Mouse (Mus musculus) kidney, postnatal 36 days (tissue): ENCODE data around the gene Kirrel3.

Experiments used
- DNase-seq, 2 experiments: peaks; one replicate each; pipeline ENCODE4 v3.0.0; 2021 to 2022; ENCODE audit warnings: mixed read lengths in 2 of 2

Gene Kirrel3

DNA sequence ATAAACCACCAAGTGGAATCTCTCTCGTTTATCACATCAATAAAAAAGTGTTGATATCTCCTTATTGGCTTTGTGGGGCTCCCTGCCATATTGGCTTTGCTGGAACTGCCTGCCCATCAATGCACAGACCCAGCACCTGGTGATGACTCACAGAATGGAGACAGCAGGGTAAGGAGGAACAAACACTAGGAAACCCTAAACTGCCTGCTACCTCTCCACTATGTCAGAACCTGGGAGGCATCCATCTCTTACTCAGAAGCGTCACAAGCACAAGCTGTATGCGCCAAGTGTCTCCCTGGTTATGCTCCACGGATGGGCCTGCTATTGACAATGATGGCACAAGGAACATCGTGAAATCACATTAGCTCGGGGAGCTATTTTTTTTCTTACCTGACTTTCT lies 33.2 kb downstream of the Kirrel3 start:
- no peak for DNase-seq

GRCm38 (mm10) chr9:34520234-34520950 lies 34.7 kb downstream of the Kirrel3 start:
- DNase-seq: no peak

- DNase-seq: peak in 1 of 2 experiments; percentile 1
Observed at GRCm38 (mm10) chr9:34525695-34526094, 40.0 kb downstream of the Kirrel3 start.

DNA sequence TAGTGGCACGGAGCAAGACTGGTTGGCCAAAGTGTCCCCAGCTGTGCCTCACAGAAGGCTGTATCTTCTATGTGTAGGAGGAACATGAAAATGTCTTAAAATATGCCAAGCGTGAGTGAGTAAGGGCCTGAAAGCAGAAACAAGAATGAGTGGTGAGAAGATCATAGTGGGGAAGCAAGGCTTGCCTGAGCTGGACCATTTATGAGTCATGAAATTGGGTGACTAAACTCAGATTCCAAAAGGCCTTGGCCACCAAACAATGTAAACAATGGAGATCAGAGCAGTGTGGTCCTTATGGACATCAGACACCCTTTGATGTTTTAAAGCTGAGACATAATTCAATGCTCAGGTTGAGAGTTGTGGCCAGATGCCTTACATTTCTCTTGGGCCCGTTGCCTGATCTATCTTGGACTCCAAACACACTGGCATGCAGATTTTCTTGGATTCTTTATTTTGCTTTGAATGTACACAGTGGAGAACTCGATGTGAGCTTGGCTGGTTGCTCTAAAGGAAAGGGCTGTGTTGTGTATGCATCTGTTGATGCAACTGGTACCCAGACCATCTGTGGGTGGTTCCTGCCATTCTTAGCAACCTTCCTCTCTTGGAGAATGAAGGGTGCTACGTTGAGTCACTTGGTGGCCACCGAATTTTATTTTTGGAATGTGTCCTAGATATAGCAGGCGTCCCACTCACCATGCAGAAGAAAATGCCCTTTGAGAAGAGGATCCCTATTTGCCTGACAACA lies 53.1 kb downstream of the Kirrel3 start:
- no peak for DNase-seq

GRCm38 (mm10) chr9:34541908-34542307 lies 56.2 kb downstream of the Kirrel3 start:
- no peak for DNase-seq

GRCm38 (mm10) chr9:34555699-34556098 lies 70.0 kb downstream of the Kirrel3 start:
- DNase-seq: no peak

- no peak for DNase-seq
Observed at GRCm38 (mm10) chr9:34557846-34558245, 72.2 kb downstream of the Kirrel3 start.

GRCm38 (mm10) chr9:34558291-34558899 lies 72.7 kb downstream of the Kirrel3 start:
- DNase-seq: peak in 1 of 2 experiments; percentile 4

DNA sequence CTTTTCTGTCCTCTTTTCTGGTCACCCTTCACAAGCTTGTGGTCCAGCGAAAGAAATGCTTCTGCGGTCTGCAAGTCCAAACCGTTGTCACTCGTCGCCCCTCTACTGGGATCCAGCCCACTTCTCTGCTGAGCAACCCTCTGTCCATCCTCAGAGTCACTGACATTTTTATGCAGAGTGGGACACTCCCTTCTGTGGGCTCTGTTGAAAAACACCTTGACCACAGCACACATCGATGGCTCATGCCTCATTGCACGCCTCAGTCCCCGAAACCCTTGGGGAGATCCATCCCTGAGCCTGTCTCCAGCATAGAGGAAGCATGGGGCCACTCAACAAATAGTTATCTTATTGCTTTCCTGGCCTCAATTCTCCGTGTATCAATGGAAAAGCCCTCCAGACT lies 73.4 kb downstream of the Kirrel3 start:
- DNase-seq: no peak

GRCm38 (mm10) chr9:34561281-34561680 lies 75.6 kb downstream of the Kirrel3 start:
- DNase-seq: no peak

DNA sequence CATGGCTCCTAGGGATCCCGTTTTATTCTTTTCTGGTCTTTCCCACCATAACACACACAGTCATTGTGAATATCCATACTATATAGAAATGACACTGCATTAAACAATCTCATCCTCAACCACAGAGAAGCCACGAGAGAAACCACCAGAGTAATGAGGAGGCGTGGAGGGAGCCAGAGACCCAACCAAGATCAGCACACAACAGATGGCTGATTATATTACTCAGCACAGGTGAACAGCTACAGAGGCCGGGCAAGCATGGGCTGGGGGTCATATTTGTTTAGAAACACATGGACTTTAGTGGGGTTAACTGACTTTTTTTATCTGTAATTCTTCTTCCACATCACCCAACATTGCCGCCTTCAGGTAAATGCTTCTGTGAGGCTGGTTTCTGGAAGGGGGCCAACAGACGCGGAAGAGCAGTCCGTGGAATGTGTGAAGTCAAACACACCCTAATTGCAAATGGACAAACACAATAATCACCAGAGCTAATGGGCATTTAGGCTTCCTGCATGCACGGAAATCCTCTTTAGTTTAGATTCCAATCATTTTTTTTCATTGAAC lies 76.8 kb downstream of the Kirrel3 start:
- peak in 1 of 2 experiments; percentile 43 for DNase-seq

DNA sequence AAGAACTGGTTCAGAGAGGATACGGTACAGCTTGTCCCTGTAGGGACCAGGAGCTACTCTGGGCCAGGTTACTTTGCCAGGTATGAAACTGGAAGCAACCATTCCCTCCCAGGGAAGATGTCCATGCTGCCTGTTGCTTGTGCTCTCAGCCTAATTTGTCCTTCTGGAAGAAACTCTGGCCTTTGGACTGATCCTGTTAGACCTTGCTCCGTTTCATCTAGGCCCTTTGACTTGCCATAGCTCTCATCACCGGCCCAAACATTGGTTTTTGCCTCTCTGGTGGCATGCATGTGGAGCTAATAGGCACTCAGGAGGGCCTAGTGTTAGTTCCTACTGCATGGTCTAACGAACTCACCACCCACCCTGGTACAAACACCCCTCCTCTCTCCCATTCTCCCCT lies 88.2 kb downstream of the Kirrel3 start:
- DNase-seq: no peak

DNA sequence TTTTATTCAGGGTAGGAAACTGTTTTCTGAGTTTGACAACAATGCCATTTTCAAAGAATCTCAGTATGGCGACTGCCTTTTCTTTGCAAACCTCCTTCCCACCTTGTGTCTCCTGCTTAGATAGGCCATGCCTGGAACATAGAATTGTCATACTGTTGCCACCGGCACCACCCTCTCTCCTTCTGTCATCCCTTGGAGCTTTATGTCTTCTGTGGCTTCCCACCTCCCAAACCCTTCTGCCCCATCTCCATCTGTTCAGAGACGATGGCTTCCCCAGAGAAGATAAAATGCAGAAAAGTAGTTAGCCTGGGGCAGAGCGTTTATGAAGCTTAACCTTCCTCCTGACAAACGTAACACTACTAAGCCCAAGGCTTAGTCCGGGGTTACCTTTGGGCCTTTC lies 88.9 kb downstream of the Kirrel3 start:
- no peak for DNase-seq

GRCm38 (mm10) chr9:34579174-34579573 lies 93.5 kb downstream of the Kirrel3 start:
- DNase-seq: no peak

DNA sequence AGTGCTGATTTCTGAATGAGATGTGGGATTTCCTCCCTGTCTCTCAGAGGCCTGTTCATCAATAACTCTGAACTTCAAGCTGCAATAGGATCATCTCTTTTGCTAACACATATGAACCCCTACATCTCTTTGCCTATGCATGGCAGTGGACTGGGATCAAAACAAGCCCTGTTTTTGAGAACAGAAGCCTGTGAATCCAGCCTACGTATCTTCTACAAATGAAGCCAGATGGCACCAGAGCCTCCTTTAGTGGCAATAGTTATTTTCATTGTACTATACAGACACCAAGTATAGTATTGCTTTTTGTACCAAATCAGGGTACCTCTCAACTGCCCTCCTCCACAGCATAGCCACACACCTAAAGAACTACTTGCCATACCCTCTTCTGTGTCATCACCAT lies 94.4 kb downstream of the Kirrel3 start:
- no peak for DNase-seq

DNA sequence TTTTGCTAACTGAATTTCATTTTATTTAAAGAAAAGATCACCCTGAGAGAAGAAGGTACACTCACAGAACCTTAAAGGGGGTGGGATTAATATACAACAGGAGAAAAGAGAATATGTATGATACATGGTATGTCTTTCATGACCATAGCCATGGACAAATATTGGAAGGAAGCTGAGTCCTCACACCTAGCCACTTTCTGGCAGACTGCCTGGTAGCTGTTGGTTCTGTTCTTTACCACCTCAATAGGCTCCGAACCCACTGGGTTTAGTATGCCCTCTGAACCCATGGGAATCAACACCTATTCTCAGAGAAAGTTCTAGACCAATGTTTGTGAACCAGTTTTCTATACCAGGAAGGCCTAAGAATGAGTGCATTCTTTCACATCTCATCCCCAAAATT lies 96.8 kb downstream of the Kirrel3 start:
- no peak for DNase-seq

DNA sequence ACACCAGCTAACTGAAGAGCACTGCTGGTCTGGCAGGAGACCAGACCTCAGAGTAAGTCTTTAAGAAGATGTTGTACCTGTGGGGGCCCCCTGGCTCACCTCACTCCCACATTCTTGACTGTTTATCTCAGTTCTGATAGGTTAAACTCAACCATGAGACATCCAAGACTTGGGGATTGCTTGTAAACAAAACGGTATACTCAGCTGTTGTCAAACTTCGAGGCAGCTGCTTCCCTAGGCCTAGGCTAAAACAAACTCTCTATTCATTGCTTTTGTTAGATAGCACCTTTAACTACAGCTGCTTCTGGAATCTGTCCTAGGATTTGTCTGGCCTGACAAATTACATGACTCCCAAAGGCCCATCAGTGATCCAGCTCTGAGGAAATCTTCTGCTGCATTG lies 99.8 kb downstream of the Kirrel3 start:
- no peak for DNase-seq

DNA sequence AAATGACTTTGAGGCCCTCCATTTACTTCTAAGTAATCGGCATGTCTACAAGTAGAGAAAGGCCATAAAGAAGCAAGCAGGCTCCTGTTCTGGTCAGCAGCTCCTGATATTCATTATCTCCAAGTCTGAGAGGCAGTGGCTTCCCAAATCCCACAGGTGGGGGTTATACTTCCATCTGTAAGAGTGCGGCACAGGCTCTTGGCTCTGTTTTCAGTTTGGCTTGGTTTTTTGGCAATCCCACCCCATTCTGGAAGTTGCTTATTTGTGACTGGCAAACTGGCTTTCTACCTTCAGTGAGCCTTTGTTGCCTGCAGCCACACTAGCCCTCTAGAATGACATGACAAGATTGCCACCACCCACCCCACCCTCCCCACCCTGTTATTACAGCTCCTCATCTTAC lies 100.4 kb downstream of the Kirrel3 start:
- DNase-seq: no peak

GRCm38 (mm10) chr9:34589799-34590198 lies 104.1 kb downstream of the Kirrel3 start:
- DNase-seq: no peak

DNA sequence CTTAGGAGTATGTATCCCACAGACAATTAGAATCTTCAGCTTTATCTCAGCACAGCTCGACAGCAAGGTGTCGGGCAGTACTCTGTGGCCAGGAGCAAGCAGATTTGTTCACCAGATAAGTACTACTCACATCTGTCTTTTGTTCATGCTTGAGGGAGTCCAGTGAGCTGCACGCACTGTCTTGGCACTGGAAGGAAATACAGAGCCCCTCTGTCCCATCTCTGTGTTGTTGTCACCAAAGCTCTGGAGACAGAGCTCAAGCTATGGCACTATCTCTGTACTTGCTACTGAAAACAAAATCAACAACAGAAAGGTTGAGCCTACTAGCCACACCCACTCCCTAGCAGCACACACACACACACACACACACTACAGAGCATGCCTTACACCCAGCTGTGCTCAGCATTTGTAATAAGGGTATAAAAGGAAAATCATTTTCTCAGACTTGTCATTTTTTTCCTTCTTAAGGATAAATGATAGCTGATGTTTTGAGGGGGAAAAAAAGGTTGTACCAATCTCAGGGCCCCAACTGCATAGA lies 106.4 kb downstream of the Kirrel3 start:
- no peak for DNase-seq

DNA sequence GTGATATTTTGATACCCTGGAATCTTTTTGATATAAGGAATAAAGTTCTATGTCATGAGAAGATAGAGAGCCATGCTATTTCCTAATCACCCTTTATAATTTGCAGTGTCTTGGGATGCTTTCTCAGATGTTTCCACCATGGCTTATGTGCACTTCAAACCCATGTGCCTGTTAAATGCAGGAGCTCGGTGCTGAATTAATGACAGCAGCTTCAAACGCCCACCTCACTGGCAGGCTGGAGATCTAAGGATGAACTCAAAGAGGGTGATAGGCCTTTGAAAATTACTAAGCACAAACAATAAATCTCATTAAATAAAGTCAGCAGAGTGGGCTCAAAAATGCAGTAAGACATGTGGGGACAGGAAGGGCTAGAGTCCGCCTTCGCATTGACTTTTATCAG lies 108.2 kb downstream of the Kirrel3 start:
- DNase-seq: no peak

DNA sequence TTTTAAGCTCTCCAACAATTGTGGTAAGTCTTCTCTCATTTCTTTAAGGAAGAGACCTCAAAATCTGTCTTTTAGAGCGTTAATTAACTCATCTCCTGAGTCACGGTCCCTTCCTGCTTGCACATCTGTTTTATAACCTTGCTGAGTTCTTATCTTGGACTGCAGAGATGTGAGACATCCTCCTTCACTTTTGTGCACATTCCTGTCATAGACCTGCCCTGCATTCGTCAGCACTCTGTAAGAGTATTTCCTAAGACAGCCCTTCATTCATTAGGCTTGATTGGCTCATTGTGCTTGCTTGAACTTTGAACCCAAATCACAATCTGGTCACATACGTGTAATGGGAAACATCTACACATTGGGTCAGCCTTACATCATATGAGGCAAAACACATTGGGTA lies 114.6 kb downstream of the Kirrel3 start:
- no peak for DNase-seq

- DNase-seq: no peak
Observed at GRCm38 (mm10) chr9:34603750-34604149, 118.1 kb downstream of the Kirrel3 start.
